Mouse (Mus musculus) frontal cortex, postnatal 36 days (tissue): Measurements from ENCODE around the gene Gm21190.
"Not testable (repeated sequence)": the region's sequence is repeated elsewhere in the genome, so short reads cannot be mapped to it uniquely, and the experiment has no call there.

Experiments used
- DNase-seq, 2 experiments: peaks; one replicate each; pipeline ENCODE4 v3.0.0; 2022; ENCODE audit warnings: low spot score in 2 of 2

The Gm21190 gene

GRCm38 (mm10) chr5:15488743-15489142, 40.3 kb downstream of the Gm21190 start:
- no peak for DNase-seq

- not testable (repeated sequence) for DNase-seq
Measured at GRCm38 (mm10) chr5:15484616-15485015, 44.4 kb downstream of the Gm21190 start.

DNA sequence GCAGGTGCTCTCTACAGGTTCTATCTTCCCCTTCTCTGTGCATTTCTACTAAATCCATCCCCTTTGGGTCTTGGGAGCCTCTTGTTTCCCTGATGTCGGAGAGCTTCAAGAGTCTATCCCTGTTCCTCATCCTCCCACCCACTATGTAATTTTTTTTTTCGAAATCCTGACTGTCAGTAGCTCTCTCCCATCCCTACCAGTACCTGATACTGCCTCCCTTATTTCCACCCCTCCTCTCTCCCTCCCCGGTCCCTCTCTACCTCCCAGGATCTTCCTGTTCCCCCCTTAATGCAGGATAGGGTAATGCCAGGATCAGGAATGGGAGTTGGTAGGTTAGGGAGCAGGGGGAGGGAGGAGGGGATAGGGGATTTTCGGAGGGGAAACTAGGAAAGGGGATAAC, 45.4 kb downstream of the Gm21190 start:
- not testable (repeated sequence) for DNase-seq

- DNase-seq, result not testable (repeated sequence)
Measured at GRCm38 (mm10) chr5:15482815-15483214, 46.2 kb downstream of the Gm21190 start.

- not testable (repeated sequence) for DNase-seq
Measured at GRCm38 (mm10) chr5:15476423-15476822, 52.6 kb downstream of the Gm21190 start, which contains the start of gene Gm21149. Gm21149 (minus strand) TSS chr5:15476523.
